Mouse (Mus musculus) stomach, embryonic 16.5 days (tissue): Measurements from ENCODE around the gene D2hgdh. TPM values are rescaled to one million over a fixed set of nuclear protein-coding genes. Genes with fewer than 3 reads are reported as not detected.
"Not testable (repeated sequence)": the region's sequence is repeated elsewhere in the genome, so short reads cannot be mapped to it uniquely, and the experiment has no call there.

Source experiments
- ATAC-seq: fragments of 200-750 bp; cut with Nextera tagmentation; 2 replicates; pipeline ENCODE4 v1.8.0; 2017; ENCODE audit warnings: moderate number of reproducible peaks, moderate TSS enrichment; ENCODE audit not compliant: insufficient read depth, low FRiP score
- H3K27ac ChIP-seq: fragments of 300-500 bp; sonication (generic); 2 replicates; pipeline ENCODE4 v1.5.1; 2014; ENCODE audit warnings: low read length
- H3K27me3 ChIP-seq: fragments of 300-500 bp; sonication (generic); 2 replicates; pipeline ENCODE4 v1.6.1; 2014; ENCODE audit warnings: low read length, control low read depth, mixed read lengths; ENCODE audit not compliant: control insufficient read depth, insufficient read depth
- H3K36me3 ChIP-seq: fragments of 300-500 bp; sonication (generic); 2 replicates; pipeline ENCODE4 v1.6.1; 2014; ENCODE audit warnings: low read length; ENCODE audit not compliant: control insufficient read depth, insufficient read depth
- H3K4me1 ChIP-seq: fragments of 300-500 bp; sonication (generic); 2 replicates; pipeline ENCODE4 v1.6.1; 2014; ENCODE audit warnings: low read length, control low read depth, mixed read lengths; ENCODE audit not compliant: control insufficient read depth, insufficient read depth
- H3K4me2 ChIP-seq: fragments of 300-500 bp; sonication (generic); 2 replicates; pipeline ENCODE4 v1.6.1; 2014; ENCODE audit warnings: low read depth, low read length, mixed read lengths
- H3K4me3 ChIP-seq: fragments of 300-500 bp; sonication (generic); replicated peaks from 2 replicates; pipeline ENCODE4 v1.5.1; 2014; ENCODE audit warnings: mild to moderate bottlenecking, low read length
- H3K9ac ChIP-seq: fragments of 300-500 bp; sonication (generic); 2 replicates; pipeline ENCODE4 v1.6.1; 2014; ENCODE audit warnings: low read length
- H3K9me3 ChIP-seq: fragments of 300-500 bp; sonication (generic); replicated peaks from 2 replicates; pipeline ENCODE4 v1.6.1; 2016; ENCODE audit warnings: low read length, control low read depth; ENCODE audit not compliant: control insufficient read depth
- WGBS: fragments of 180-500 bp; shearing (Covaris S2); extraction: QIAGEN DNeasy Blood & Tissue Kit; methylation state at CpG from one replicate; pipeline ENCODE4 v1.1.7; 2014; 5-methylcytosine and 5-hydroxymethylcytosine counted together
- polyA plus RNA-seq: library from polyadenylated mRNA; unstranded; fragments of >200 nt; fragmentation: Nextera tagmentation; extraction: Ambion mirVana; gene quantifications from 2 replicates; pipeline ENCODE4 v1.2.1, GENCODE M21; 2015

Gene D2hgdh
- polyA plus RNA-seq, 1 experiment from 2014 or later = 14.3 TPM

DNA sequence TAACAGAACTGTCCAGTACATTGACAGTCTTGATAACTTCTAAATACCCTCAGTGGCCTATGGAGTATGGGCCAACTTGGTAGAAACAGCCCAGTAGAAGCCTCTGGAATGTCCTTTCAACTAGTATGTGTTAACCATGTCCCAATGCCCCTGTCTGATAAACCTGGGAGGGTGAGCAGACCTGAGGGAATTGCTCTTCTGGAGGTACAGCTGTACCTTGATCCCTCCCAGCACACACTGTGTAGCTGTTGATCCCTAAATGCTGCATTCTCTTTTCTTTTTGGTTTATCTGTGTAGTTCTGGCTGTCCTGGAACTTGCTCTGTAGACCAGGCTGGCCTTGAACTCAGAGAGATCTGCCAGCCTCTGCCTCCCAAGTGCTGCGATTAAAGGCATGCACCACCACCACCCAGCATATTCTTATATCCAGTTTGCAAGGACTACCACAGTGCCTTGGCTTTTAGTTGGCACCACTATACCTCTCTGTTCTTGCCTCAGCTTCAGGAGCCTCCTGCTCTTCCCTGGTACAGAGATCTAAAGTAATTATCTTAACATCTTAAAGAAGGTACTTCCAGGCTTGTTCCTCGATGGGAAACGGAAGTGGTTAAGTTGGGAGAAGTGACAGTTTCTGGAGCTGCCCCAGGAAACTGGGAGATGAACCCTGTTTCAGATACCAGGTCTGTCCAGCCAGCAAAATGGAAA is 763 bp upstream of the D2hgdh start:
- no peak overlapping the region for H3K4me3 ChIP-seq
- H3K4me2 ChIP-seq = peak overlapping the region; percentile 70; the same call in 1 of the 2 replicates
- H3K36me3 ChIP-seq = peaks cover 5% of the 10 kb centered on the region
- no peak for ATAC-seq
- WGBS = 82% methylated on average over 3 of the region's 3 CpGs
- no peaks in the 10 kb centered on the region for H3K27me3 ChIP-seq
- peak overlapping the region; percentile 96 for H3K27ac ChIP-seq
- peak overlapping the region; percentile 80; the same call in 1 of the 2 replicates for H3K9ac ChIP-seq
- no peaks in the 10 kb centered on the region for H3K9me3 ChIP-seq
- peaks cover 5% of the 10 kb centered on the region; the same call in 1 of the 2 replicates for H3K4me1 ChIP-seq

DNA sequence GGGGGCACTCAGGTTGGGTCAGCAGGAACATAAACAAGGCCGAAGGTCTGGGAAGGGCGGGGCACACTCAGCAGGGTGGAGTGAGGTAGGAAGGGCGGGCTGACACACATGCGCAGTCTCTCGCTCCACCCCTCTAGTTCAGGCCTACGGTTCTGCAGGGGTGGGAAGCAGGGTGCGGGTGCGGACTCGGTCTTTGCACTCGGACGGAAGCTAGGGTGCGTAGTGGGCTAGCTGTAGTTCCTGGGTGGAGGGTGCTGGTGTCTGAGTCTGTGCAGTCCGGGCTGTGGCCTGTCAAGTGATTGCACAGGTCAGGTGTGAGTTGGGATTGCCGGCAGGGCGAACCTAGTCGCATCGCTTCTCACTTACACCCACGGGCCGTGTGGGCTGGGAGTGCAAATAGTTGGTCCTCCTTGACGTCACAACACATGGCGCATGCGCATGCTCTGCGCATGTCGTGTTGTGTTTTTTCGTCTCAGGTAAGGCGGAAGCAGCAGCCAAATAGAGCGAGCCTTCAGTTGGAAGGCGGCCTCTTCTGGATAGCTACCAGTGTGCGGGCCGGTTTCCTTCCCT is 481 bp downstream of the D2hgdh start:
- ATAC-seq = peak; percentile 98
- H3K4me3 ChIP-seq = peak overlapping the region; percentile 59
- 0% methylated on average over 30 of the region's 30 CpGs for WGBS
- no peaks in the 10 kb centered on the region for H3K9me3 ChIP-seq
- peak overlapping the region; percentile 80 for H3K9ac ChIP-seq
- peak overlapping the region; percentile 70 for H3K4me2 ChIP-seq
- H3K27ac ChIP-seq = peak overlapping the region; percentile 96
- H3K27me3 ChIP-seq = no peaks in the 10 kb centered on the region
- H3K36me3 ChIP-seq = no peaks in the 10 kb centered on the region
- peaks cover 5% of the 10 kb centered on the region; the same call in 1 of the 2 replicates for H3K4me1 ChIP-seq

DNA sequence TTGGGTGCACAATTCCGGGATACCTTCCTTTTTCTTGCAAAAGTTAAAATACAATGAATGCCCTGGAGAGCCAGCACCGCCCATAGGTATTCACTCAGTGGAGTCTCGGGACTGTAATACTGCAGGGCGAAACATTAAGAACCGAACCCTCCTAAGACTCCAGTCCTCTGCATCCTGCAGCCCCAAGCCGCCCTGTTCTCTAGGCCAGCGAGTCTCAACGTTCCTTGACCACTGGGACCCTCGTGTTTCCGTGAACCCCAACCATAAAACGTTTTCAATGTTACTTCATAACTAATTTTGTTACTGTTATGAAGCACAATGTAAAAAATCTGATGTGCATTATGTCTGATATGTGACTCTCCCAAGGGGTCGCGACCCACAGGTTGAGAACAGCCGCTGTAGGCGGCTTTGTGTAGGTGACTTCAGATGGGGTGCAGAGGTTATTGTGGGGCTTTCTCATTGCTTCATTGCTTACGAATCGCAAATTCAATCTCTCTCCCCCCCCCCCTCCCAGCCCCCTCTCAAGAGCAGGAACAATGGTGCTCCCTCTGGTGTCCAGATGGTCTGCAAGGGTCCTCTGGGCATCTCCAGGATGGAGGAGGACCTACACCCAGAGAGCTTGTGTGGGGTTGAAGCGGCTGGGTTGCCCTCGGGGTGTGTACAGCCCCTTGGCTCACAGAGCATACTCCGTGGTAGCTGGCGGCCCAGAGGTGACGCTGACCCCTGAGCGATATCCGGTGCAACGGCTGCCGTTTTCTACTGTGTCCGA is 1.2 kb downstream of the D2hgdh start:
- no peak for ATAC-seq
- Histone ChIP-seq H3K36me3 (no peaks in the 10 kb centered on the region), H3K27me3 (no peaks in the 10 kb centered on the region), H3K9me3 (no peaks in the 10 kb centered on the region), H3K9ac (peak overlapping the region; percentile 80), H3K4me3 (peak overlapping the region; percentile 59), H3K27ac (peak overlapping the region; percentile 96), H3K4me2 (peak overlapping the region; percentile 70), H3K4me1 (peaks cover 5% of the 10 kb centered on the region; the same call in 1 of the 2 replicates)
- 41% methylated on average over 27 of the region's 27 CpGs for WGBS

DNA sequence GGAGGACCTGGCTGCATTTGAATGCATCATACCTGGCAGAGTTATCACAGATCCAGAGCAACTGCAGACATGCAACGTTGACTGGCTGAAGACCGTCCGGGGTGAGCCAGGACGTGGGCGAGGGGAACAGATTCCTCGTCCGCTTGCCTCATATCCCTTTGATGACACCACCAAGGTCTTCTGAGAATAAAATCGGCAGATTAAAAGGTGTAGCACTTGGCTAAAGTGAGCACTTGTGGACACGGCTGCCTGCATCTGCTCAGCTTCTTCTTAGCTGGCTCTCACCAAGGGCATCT is 1.8 kb downstream of the D2hgdh start:
- Histone ChIP-seq H3K4me2 (no peak overlapping the region), H3K4me3 (no peak overlapping the region), H3K27me3 (no peaks in the 10 kb centered on the region), H3K27ac (no peak overlapping the region), H3K36me3 (no peaks in the 10 kb centered on the region), H3K9me3 (no peaks in the 10 kb centered on the region), H3K4me1 (peaks cover 5% of the 10 kb centered on the region; the same call in 1 of the 2 replicates), H3K9ac (no peak overlapping the region)
- 91% methylated on average over 9 of the region's 9 CpGs for WGBS
- no peak for ATAC-seq

DNA sequence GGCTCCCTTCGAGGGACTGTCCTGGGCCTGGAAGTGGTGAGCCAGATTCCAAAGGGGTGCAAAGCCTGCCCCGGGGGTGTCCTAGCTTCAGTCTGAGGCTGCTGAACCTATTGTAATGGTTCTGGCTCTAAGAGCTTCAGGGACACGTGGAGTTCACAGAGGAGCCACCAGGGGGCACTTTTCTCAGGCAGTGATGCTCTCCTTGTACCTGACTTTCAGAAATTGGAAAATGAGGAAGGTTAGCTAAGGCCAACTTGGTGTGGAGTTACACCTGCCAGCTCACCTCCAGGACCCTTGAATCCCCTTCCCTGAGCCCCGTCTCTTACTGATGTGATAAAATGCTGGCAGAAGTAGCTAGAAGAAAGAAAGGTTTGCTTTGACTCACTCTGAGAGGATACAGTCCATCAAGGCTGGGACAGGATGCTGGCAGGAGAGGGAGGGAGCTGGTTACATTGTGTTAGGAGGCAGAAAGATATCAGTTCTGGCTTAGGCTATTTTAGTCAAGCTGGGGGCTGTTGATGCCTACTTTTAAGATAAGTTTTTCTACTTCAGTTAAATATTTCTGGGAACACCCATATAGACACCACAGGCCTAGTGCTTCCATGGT is 8.1 kb downstream of the D2hgdh start:
- H3K9me3 ChIP-seq, ATAC-seq, H3K27ac ChIP-seq, H3K4me3 ChIP-seq, H3K36me3 ChIP-seq, H3K4me2 ChIP-seq, H3K27me3 ChIP-seq, H3K4me1 ChIP-seq, H3K9ac ChIP-seq: not testable (repeated sequence)
- 54% methylated on average over 3 of the region's 4 CpGs for WGBS

DNA sequence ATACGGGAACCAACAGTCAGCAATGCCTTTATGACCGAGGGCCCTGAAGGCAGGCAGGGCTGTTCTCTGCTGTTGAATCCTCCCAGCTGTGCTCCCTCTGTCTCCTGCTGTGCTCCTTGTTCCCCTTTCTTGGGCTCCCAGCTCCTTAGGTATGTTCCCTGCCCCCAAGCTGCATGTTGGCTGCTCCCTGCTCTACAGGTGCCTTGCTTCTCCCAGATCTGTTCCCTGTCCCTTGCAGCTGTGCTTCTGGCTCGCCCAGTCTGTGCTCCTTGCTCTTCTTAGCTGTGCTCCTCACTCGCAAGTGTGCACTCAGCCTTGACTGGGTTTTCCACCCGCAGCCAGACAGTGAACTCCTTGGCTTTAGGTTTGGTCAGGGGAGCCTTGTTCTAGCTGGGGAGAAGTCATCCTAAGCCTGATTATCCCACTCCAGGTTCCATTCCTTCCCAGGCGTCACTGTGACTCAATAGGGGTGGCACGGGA is 10.0 kb downstream of the D2hgdh start:
- H3K9me3 ChIP-seq = no peaks in the 10 kb centered on the region
- WGBS = 84% methylated on average over 7 of the region's 7 CpGs
- H3K9ac ChIP-seq = no peak overlapping the region
- H3K4me1 ChIP-seq = no peaks in the 10 kb centered on the region
- no peaks in the 10 kb centered on the region for H3K36me3 ChIP-seq
- no peaks in the 10 kb centered on the region for H3K27me3 ChIP-seq
- H3K27ac ChIP-seq = no peak overlapping the region
- no peak overlapping the region for H3K4me3 ChIP-seq
- H3K4me2 ChIP-seq = no peak overlapping the region
- no peak for ATAC-seq

DNA sequence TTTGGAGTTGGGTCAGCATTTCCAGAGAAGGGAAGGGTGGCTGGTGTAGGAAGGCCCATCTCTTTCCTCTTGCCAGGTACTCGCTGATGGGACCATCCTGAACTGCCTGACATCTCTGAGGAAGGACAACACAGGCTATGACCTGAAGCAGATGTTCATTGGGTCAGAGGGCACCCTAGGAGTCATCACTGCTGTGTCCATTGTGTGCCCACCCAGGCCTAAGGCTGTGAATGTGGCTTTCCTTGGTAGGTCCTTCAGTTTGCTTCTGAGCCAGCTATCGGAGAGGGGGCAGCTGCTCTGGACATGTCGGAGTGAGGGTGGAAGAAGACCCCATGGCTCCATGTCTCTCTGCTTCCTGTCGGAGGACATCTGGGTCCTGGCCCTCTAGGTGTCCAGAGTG is 10.5 kb downstream of the D2hgdh start:
- ATAC-seq = no peak

DNA sequence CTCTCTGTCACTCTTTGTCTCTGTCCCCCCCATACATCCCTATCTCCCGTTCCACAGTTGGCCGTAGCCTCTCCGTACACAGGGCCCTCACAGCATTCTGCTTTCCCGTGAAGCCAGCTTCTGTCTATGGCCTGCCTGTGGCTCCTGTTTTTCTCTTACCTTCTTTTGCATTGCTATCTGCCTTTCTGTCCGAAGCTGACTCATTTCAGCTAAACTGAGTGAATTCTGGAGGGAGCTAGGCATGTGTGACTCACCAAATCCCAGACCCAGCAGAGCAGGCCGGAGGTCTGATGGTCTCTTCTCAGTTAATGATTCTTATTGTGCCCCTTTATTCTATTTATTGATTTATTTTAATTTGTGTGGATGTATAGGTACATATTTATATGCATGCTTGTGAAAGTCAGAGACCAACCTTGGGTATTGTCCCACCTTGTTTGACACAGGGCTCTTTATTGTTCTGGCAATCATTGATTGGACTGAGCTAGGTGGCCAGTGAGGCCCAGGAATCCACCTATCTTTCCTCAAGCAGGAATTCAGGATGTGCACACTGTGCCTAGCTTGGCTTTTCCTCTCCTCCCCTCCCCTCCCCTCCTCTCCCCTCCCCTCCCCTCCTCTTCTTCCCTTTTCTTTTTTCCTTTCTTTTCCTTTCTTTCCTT is 11.3 kb downstream of the D2hgdh start:
- no peaks in the 10 kb centered on the region for H3K9me3 ChIP-seq
- H3K27ac ChIP-seq = no peak overlapping the region
- no peak for ATAC-seq
- H3K36me3 ChIP-seq = no peaks in the 10 kb centered on the region
- no peaks in the 10 kb centered on the region for H3K4me1 ChIP-seq
- no peaks in the 10 kb centered on the region for H3K27me3 ChIP-seq
- H3K4me2 ChIP-seq = no peak overlapping the region
- H3K9ac ChIP-seq = no peak overlapping the region
- WGBS = 82% methylated on average over 6 of the region's 6 CpGs
- no peak overlapping the region for H3K4me3 ChIP-seq

More for the DNA sequence above, 10.5 kb downstream of the D2hgdh start:
- no peaks in the 10 kb centered on the region for H3K27me3 ChIP-seq
- no peak overlapping the region for H3K4me3 ChIP-seq
- H3K4me2 ChIP-seq = no peak overlapping the region
- H3K27ac ChIP-seq = no peak overlapping the region
- H3K9me3 ChIP-seq = no peaks in the 10 kb centered on the region
- 89% methylated on average over 4 of the region's 4 CpGs for WGBS
- H3K9ac ChIP-seq = no peak overlapping the region
- no peaks in the 10 kb centered on the region for H3K4me1 ChIP-seq
- H3K36me3 ChIP-seq = no peaks in the 10 kb centered on the region
